Comparison of ENCODE assay signal across 8 mouse cellular contexts in the genomic region with DNA sequence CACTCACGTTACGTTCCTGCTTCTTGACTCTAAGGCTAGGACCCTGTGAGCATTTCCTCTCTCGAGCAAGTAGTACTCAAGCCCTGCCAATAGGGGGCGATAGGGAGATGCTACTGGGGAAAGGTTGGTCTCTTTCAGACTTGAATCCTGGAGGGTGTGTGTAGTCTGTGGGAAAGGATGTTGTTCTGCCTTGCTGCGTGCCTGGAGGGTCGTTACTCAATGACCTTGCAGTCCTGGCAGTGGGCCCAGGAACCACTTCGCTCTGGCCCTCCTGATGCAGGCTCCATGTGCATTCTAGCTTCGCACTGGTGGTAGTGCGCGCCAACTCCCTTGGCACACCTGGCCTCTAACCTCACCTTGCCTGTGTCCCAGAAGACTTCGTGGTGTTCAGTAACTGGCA.
A peak's percentile ranks its signal among the peaks of the same experiment; 100 is the strongest.
DNase-seq lines count a peak whose midpoint lies in the region; ATAC-seq and TF ChIP-seq lines count a peak whose summit lies in the region.
"Had no signal": no experiment of that assay in that cellular context is flagged by ENCODE, and none has a peak within 500 bp of the region (broad histone marks: within the 10 kb centered on the region; RNA-seq: fewer than 3 reads in every experiment).

No protein-coding gene starts in this region.

- H3K36me3 ChIP-seq in liver, adult 2 months (ENCODE audit: control insufficient read depth, insufficient read depth, low read length) = peaks cover 11% of the 10 kb centered on the region; the same call in 1 of the 2 replicates
- H3K36me3 ChIP-seq in liver, embryonic 12.5 days = peaks cover 22% of the 10 kb centered on the region
- H3K36me3 ChIP-seq in heart, postnatal 0 days (replicated peaks; ENCODE audit: control insufficient read depth, insufficient read depth, low read length) = peaks cover 14% of the 10 kb centered on the region

- WGBS in liver, adult 2 months = 74% methylated on average over 11 of the region's 11 CpGs
- 80% methylated on average over 11 of the region's 11 CpGs for WGBS in liver, embryonic 12.5 days (ENCODE audit: insufficient replicate concordance)
- WGBS in heart, postnatal 0 days = 57% methylated on average over 11 of the region's 11 CpGs

- no peaks in the 10 kb centered on the region; the same call in 1 of the 2 replicates for H3K79me2 ChIP-seq in liver, adult 2 months (ENCODE audit: control insufficient read depth, insufficient read depth, low read length)

- H3K4me3 ChIP-seq in liver, adult 2 months (ENCODE audit: insufficient read depth, low read depth, low read length) = no peak overlapping the region
- H3K4me3 ChIP-seq in liver, embryonic 12.5 days = no peak overlapping the region
- H3K4me3 ChIP-seq in heart, postnatal 0 days (ENCODE audit: low read depth, low read length) = no peak overlapping the region
- H3K4me3 ChIP-seq: myocyte had no signal

- no peak for DNase-seq in liver, adult 2 months (ENCODE audit: extremely low read depth, low read depth, low spot score)
- DNase-seq in adrenal gland, adult 2 months = peak; percentile 56
- DNase-seq in heart, postnatal 0 days (ENCODE audit: low spot score) = peak; percentile 65
- DNase-seq in lung, postnatal 10 days = peak; percentile 66
- DNase-seq in left cerebral cortex, adult 18-20 months (ENCODE audit: low spot score in 2 of 2) = no peak

- no peaks in the 10 kb centered on the region for H3K27me3 ChIP-seq in liver, adult 2 months (ENCODE audit: control insufficient read depth, insufficient read depth, low read length)
- H3K27me3 ChIP-seq in liver, embryonic 12.5 days (replicated peaks) = no peaks in the 10 kb centered on the region
- no peaks in the 10 kb centered on the region for H3K27me3 ChIP-seq in heart, postnatal 0 days (ENCODE audit: control insufficient read depth, insufficient read depth, low read length)

- H3K9me3 ChIP-seq in liver, embryonic 12.5 days (replicated peaks) = no peaks in the 10 kb centered on the region
- no peaks in the 10 kb centered on the region for H3K9me3 ChIP-seq in heart, postnatal 0 days (replicated peaks; ENCODE audit: control insufficient read depth, low read length)

- ATAC-seq in liver, embryonic 12.5 days = no peak
- peak; percentile 92 for ATAC-seq in heart, postnatal 0 days (ENCODE audit: insufficient read depth, low read depth)
- no peak for ATAC-seq in inflammation-experienced regulatory T-cells, adult 6 months

- TF ChIP-seq CTCF in liver, adult 2 months (IDR thresholded peaks at IDR 0.05; ENCODE audit: low read depth, low read length) = peak; percentile 51; the same call in 1 of the 2 replicates
- TF ChIP-seq CTCF in heart, postnatal 0 days (IDR thresholded peaks at IDR 0.05; ENCODE audit: low read depth) = peak; percentile 73

- no peak overlapping the region for H3K27ac ChIP-seq in liver, adult 2 months (replicated peaks; ENCODE audit: insufficient read depth, low read depth, low read length)
- no peak overlapping the region for H3K27ac ChIP-seq in liver, embryonic 12.5 days
- H3K27ac ChIP-seq in heart, postnatal 0 days (ENCODE audit: low read depth) = 0 out of 2 replicates have a peak overlapping the region, but pooled peaks have one; percentile 34

- no peak for TF ChIP-seq POLR2A in liver, adult 2 months (IDR thresholded peaks at IDR 0.05; ENCODE audit: extremely low read depth, insufficient read depth, low read length)

- no peak for TF ChIP-seq EP300 in heart, postnatal 0 days (IDR thresholded peaks at IDR 0.05; ENCODE audit: low read depth)

- no peak overlapping the region for H3K9ac ChIP-seq in liver, adult 2 months (ENCODE audit: low read depth, low read length)
- H3K9ac ChIP-seq in liver, embryonic 12.5 days = no peak overlapping the region
- H3K9ac ChIP-seq in heart, postnatal 0 days (replicated peaks; ENCODE audit: low read depth, low read length) = no peak overlapping the region

- no peak overlapping the region for H3K4me2 ChIP-seq in liver, embryonic 12.5 days
- no peak overlapping the region for H3K4me2 ChIP-seq in heart, postnatal 0 days (ENCODE audit: low read depth, low read length)

- H3K4me1 ChIP-seq in liver, adult 2 months (ENCODE audit: control insufficient read depth, insufficient read depth, low read length) = no peaks in the 10 kb centered on the region
- H3K4me1 ChIP-seq in liver, embryonic 12.5 days = no peaks in the 10 kb centered on the region
- no peaks in the 10 kb centered on the region for H3K4me1 ChIP-seq in heart, postnatal 0 days (ENCODE audit: control insufficient read depth, insufficient read depth)

Comparison
In these comparisons a context has a peak if more than half of its experiments do, and no peak if none do; other contexts are left out.
1. DNase-seq: peak in adrenal gland, adult 2 months (single experiment), heart, postnatal 0 days (single experiment) and lung, postnatal 10 days (single experiment); none in liver, adult 2 months (single experiment) and left cerebral cortex, adult 18-20 months (0 of 2).